Mouse (Mus musculus) heart, postnatal 0 days (tissue): Measurements from ENCODE around the gene Fthl17d.
"Not testable (repeated sequence)": the region's sequence is repeated elsewhere in the genome, so short reads cannot be mapped to it uniquely, and the experiment has no call there.

Experiments
- CTCF ChIP-seq: IDR thresholded peaks from 2 replicates; pipeline ENCODE4 v1.5.1; 2016; ENCODE audit warnings: antibody characterized with exemption, control low read depth, low read depth
- EP300 ChIP-seq: IDR thresholded peaks from 2 replicates; pipeline ENCODE4 v1.6.1; 2016; ENCODE audit warnings: antibody characterized with exemption, low read depth

GRCm38 (mm10) chrX:9033193-9033592 is 46.6 kb upstream of the Fthl17d start, which contains the start of gene Fthl17e:
- not testable (repeated sequence) for TF ChIP-seq CTCF, EP300
